Mouse (Mus musculus): ENCODE measurements around the gene 1700093K21Rik.

- TF ChIP-seq CTCF (IDR thresholded peaks at IDR 0.05; ENCODE audit: low read depth) (no peak), EP300 (IDR thresholded peaks at IDR 0.05; ENCODE audit: low read depth) (no peak)
Observed at GRCm38 (mm10) chr11:23492048-23492790, 28.7 kb downstream of the 1700093K21Rik start.
